Mouse (Mus musculus): ENCODE data around the gene Iqsec1.
A peak's percentile ranks its signal among the peaks of the same experiment; 100 is the strongest.

Iqsec1 gene

GRCm38 (mm10) chr6:90783945-90784344 is 204.5 kb downstream of the Iqsec1 start:
- DNase-seq (ENCODE audit: low spot score): peak; percentile 43

- DNase-seq (ENCODE audit: low spot score): no peak
Observed at GRCm38 (mm10) chr6:90783176-90783575, 205.3 kb downstream of the Iqsec1 start.

GRCm38 (mm10) chr6:90781921-90782770 is 206.3 kb downstream of the Iqsec1 start:
- peak; percentile 82 for DNase-seq (ENCODE audit: low spot score)

GRCm38 (mm10) chr6:90780532-90780931 is 208.0 kb downstream of the Iqsec1 start:
- DNase-seq (ENCODE audit: low spot score): no peak

GRCm38 (mm10) chr6:90778841-90779240 is 209.6 kb downstream of the Iqsec1 start:
- DNase-seq (ENCODE audit: low spot score): no peak

GRCm38 (mm10) chr6:90777302-90777701 is 211.2 kb downstream of the Iqsec1 start:
- DNase-seq (ENCODE audit: low spot score): no peak

GRCm38 (mm10) chr6:90775606-90776005 is 212.9 kb downstream of the Iqsec1 start:
- DNase-seq (ENCODE audit: low spot score): no peak

- DNase-seq (ENCODE audit: low spot score): no peak
Observed at GRCm38 (mm10) chr6:90773811-90774233, 214.7 kb downstream of the Iqsec1 start.

- DNase-seq (ENCODE audit: low spot score): no peak
Observed at GRCm38 (mm10) chr6:90772120-90772519, 216.4 kb downstream of the Iqsec1 start.

GRCm38 (mm10) chr6:90768526-90768925 is 220.0 kb downstream of the Iqsec1 start:
- DNase-seq (ENCODE audit: low spot score): no peak

GRCm38 (mm10) chr6:90767874-90768273 is 220.6 kb downstream of the Iqsec1 start:
- DNase-seq (ENCODE audit: low spot score): no peak

- no peak for DNase-seq (ENCODE audit: low spot score)
Observed at GRCm38 (mm10) chr6:90764753-90765152, 223.7 kb downstream of the Iqsec1 start.

- peak; percentile 49 for DNase-seq (ENCODE audit: low spot score)
Observed at GRCm38 (mm10) chr6:90763959-90764591, 224.4 kb downstream of the Iqsec1 start.

- DNase-seq (ENCODE audit: low spot score): no peak
Observed at GRCm38 (mm10) chr6:90763295-90763694, 225.2 kb downstream of the Iqsec1 start.

- DNase-seq (ENCODE audit: low spot score): no peak
Observed at GRCm38 (mm10) chr6:90762120-90762736, 226.3 kb downstream of the Iqsec1 start.

- DNase-seq (ENCODE audit: low spot score): no peak
Observed at GRCm38 (mm10) chr6:90761301-90762056, 227.0 kb downstream of the Iqsec1 start.

GRCm38 (mm10) chr6:90760886-90761285 is 227.6 kb downstream of the Iqsec1 start:
- DNase-seq (ENCODE audit: low spot score): no peak

GRCm38 (mm10) chr6:90759754-90760153 is 228.7 kb downstream of the Iqsec1 start:
- no peak for DNase-seq (ENCODE audit: low spot score)

- DNase-seq (ENCODE audit: low spot score): no peak
Observed at GRCm38 (mm10) chr6:90758155-90758554, 230.3 kb downstream of the Iqsec1 start.

GRCm38 (mm10) chr6:90757427-90757883 is 231.0 kb downstream of the Iqsec1 start:
- no peak for DNase-seq (ENCODE audit: low spot score)

- DNase-seq (ENCODE audit: low spot score): no peak
Observed at GRCm38 (mm10) chr6:90756561-90756960, 231.9 kb downstream of the Iqsec1 start.

GRCm38 (mm10) chr6:90755613-90755941 is 232.9 kb downstream of the Iqsec1 start:
- no peak for DNase-seq (ENCODE audit: low spot score)
